Mouse (Mus musculus) G1E-ER4 (cell line): Measurements from ENCODE around the gene Fam193a. TPM values are rescaled to one million over a fixed set of nuclear protein-coding genes. Genes with fewer than 3 reads are reported as not detected.

Experiments used
- GATA1 ChIP-seq: IDR thresholded peaks from one replicate; pipeline ENCODE4 v1.8.0; 2012; ENCODE audit warnings: low read length, inconsistent platforms
- polyA plus RNA-seq: library from polyadenylated mRNA; stranded (reverse); fragments of >175 nt; gene quantifications from 2 replicates; pipeline ENCODE4 v1.2.3, GENCODE M21; 2012

Gene Fam193a
- polyA plus RNA-seq, 1 experiment: 18.8 TPM

- no peak for TF ChIP-seq GATA1
These were observed 1.0 kb upstream of the Fam193a start for GRCm38 (mm10) chr5:34368551-34369290.

GRCm38 (mm10) chr5:34370022-34370823 lies 490 bp downstream of the Fam193a start:
- no peak for TF ChIP-seq GATA1

GRCm38 (mm10) chr5:34370840-34371239 lies 1.1 kb downstream of the Fam193a start:
- no peak for TF ChIP-seq GATA1

- no peak for TF ChIP-seq GATA1
These were observed 2.4 kb downstream of the Fam193a start for GRCm38 (mm10) chr5:34372141-34372540.

- TF ChIP-seq GATA1: no peak
These were observed 2.8 kb downstream of the Fam193a start for GRCm38 (mm10) chr5:34372541-34372940.

- no peak for TF ChIP-seq GATA1
These were observed 9.1 kb downstream of the Fam193a start for GRCm38 (mm10) chr5:34378787-34379186.

GRCm38 (mm10) chr5:34381700-34382099 lies 12.0 kb downstream of the Fam193a start:
- TF ChIP-seq GATA1: no peak

- no peak for TF ChIP-seq GATA1
These were observed 15.9 kb downstream of the Fam193a start for GRCm38 (mm10) chr5:34385616-34386015.

- no peak for TF ChIP-seq GATA1
These were observed 17.0 kb downstream of the Fam193a start for GRCm38 (mm10) chr5:34386744-34387143.

GRCm38 (mm10) chr5:34393251-34393650 lies 23.5 kb downstream of the Fam193a start:
- no peak for TF ChIP-seq GATA1

GRCm38 (mm10) chr5:34395347-34395746 lies 25.6 kb downstream of the Fam193a start:
- no peak for TF ChIP-seq GATA1

GRCm38 (mm10) chr5:34395850-34396540 lies 26.3 kb downstream of the Fam193a start:
- no peak for TF ChIP-seq GATA1

GRCm38 (mm10) chr5:34397866-34398265 lies 28.1 kb downstream of the Fam193a start:
- TF ChIP-seq GATA1: no peak

GRCm38 (mm10) chr5:34398326-34398725 lies 28.6 kb downstream of the Fam193a start:
- TF ChIP-seq GATA1: no peak

GRCm38 (mm10) chr5:34407366-34407918 lies 37.7 kb downstream of the Fam193a start:
- no peak for TF ChIP-seq GATA1

GRCm38 (mm10) chr5:34409002-34409401 lies 39.3 kb downstream of the Fam193a start:
- no peak for TF ChIP-seq GATA1
